Mouse (Mus musculus): ENCODE data around the gene Myh3.

DNA sequence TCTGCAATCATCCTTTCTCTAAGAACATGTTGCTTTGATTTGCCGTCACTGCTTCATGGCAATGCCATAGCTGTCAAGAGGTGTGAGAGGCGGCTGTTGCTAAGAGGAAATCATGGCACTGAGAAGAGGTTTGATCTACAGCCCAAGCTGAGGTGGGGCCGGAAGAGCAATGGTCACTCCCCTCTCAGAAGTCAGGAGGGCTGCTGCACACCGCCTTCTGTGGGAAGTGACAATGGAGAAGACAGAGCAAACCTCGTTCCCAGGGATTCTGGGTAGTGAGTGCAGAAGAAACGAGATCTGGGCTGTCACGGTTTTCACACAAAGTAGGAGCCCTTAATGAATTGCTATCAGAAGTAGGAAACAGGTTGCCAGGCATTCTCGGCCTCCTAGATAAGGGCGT is 25.2 kb downstream of the Myh3 start:
- TF ChIP-seq POLR2A (IDR thresholded peaks at IDR 0.05; ENCODE audit: control insufficient read depth, low read depth, low read length) (no peak), CTCF (IDR thresholded peaks at IDR 0.05; ENCODE audit: control insufficient read depth, insufficient read depth, insufficient replicate concordance, low read depth, low read length) (no peak)

Measured in testis, adult 2 months (tissue).